Mouse (Mus musculus): ENCODE results near the gene Nprl3.
"Not testable (repeated sequence)": the region's sequence is repeated elsewhere in the genome, so short reads cannot be mapped to it uniquely, and the experiment has no call there.

- not testable (repeated sequence) for TF ChIP-seq CTCF (IDR thresholded peaks at IDR 0.05; ENCODE audit: low read depth, low read length); POLR2A (IDR thresholded peaks at IDR 0.05; ENCODE audit: extremely low read depth, insufficient read depth, low read length)
These were observed 28.7 kb upstream of the Nprl3 start, which contains the start of gene Hba-a2 for GRCm38 (mm10) chr11:32296203-32296602.

Data from liver, adult 2 months (tissue).